Mouse (Mus musculus) brain, embryonic 14.5 days (tissue): ENCODE measurements at regions not wholly inside any gene's neighbourhood (a gene's known extent, or its start where the extent isn't known, plus 50 kb on each side); places are given as distances from the start of the nearest gene placed in this dataset.

Experiments
- CTCF ChIP-seq: fragments of 200-500 bp; IDR thresholded peaks from 2 replicates; pipeline ENCODE4 v1.5.1; 2012; ENCODE audit warnings: inconsistent platforms, mild to moderate bottlenecking, moderate library complexity, borderline replicate concordance; ENCODE audit not compliant: insufficient read depth, insufficient read length; ENCODE audit errors: extremely low read depth
- POLR2A ChIP-seq: fragments of 200-500 bp; IDR thresholded peaks from 2 replicates; pipeline ENCODE4 v1.6.1; 2012; ENCODE audit warnings: mild to moderate bottlenecking, inconsistent platforms, borderline replicate concordance; ENCODE audit not compliant: poor library complexity, insufficient read depth, insufficient read length, severe bottlenecking; ENCODE audit errors: extremely low read depth

- TF ChIP-seq CTCF (no peak), POLR2A (no peak)
Measured at GRCm38 (mm10) chr4:9116955-9117647, 878.3 kb upstream of the Car8 start.
